Mouse (Mus musculus) hindbrain, embryonic 12.5 days (tissue): ENCODE measurements around the gene Csnk1g1. TPM values are rescaled to one million over a fixed set of nuclear protein-coding genes. Genes with fewer than 3 reads are reported as not detected.

Experiments used
- ATAC-seq: fragments of 200-750 bp; cut with Nextera tagmentation; 2 replicates; pipeline ENCODE4 v1.8.0; 2017; ENCODE audit warnings: moderate TSS enrichment; ENCODE audit not compliant: low FRiP score
- H3K27ac ChIP-seq: fragments of 300-500 bp; sonication (generic); 2 replicates; pipeline ENCODE4 v1.5.1; 2016; ENCODE audit warnings: mild to moderate bottlenecking
- H3K27me3 ChIP-seq: fragments of 300-500 bp; sonication (generic); 2 replicates; pipeline ENCODE4 v1.6.1; 2016; ENCODE audit warnings: mild to moderate bottlenecking
- H3K36me3 ChIP-seq: fragments of 300-500 bp; sonication (generic); 2 replicates; pipeline ENCODE4 v1.6.1; 2016; ENCODE audit warnings: mild to moderate bottlenecking
- H3K4me1 ChIP-seq: fragments of 300-500 bp; sonication (generic); 2 replicates; pipeline ENCODE4 v1.6.1; 2016
- H3K4me2 ChIP-seq: fragments of 300-500 bp; sonication (generic); replicated peaks from 2 replicates; pipeline ENCODE4 v1.6.1; 2016; ENCODE audit warnings: mild to moderate bottlenecking
- H3K4me3 ChIP-seq: fragments of 300-500 bp; sonication (generic); 2 replicates; pipeline ENCODE4 v1.5.1; 2016; ENCODE audit warnings: mild to moderate bottlenecking
- H3K9ac ChIP-seq: fragments of 300-500 bp; sonication (generic); 2 replicates; pipeline ENCODE4 v1.6.1; 2016; ENCODE audit warnings: mild to moderate bottlenecking, moderate library complexity
- H3K9me3 ChIP-seq: fragments of 300-500 bp; sonication (generic); replicated peaks from 2 replicates; pipeline ENCODE4 v1.6.1; 2016; ENCODE audit warnings: mild to moderate bottlenecking
- WGBS: fragments of 180-500 bp; shearing (Covaris S2); methylation state at CpG from one replicate; pipeline ENCODE4 v1.1.7; 2016; 5-methylcytosine and 5-hydroxymethylcytosine counted together
- polyA plus RNA-seq: library from polyadenylated mRNA; unstranded; fragments of >200 nt; fragmentation: Nextera tagmentation; extraction: Ambion mirVana; gene quantifications from 2 replicates; pipeline ENCODE4 v1.2.1, GENCODE M21; 2016

Csnk1g1 gene
- polyA plus RNA-seq, 1 experiment from 2014 or later, result 24.8 TPM

GRCm38 (mm10) chr9:65928456-65928855 is 19.7 kb downstream of the Csnk1g1 start:
- H3K4me3 ChIP-seq, result no peak overlapping the region
- no peak overlapping the region for H3K4me2 ChIP-seq
- H3K4me1 ChIP-seq, result no peaks in the 10 kb centered on the region
- no peak overlapping the region for H3K27ac ChIP-seq
- no peak for ATAC-seq
- no peaks in the 10 kb centered on the region for H3K9me3 ChIP-seq
- H3K27me3 ChIP-seq, result no peaks in the 10 kb centered on the region
- no peaks in the 10 kb centered on the region for H3K36me3 ChIP-seq
- no peak overlapping the region for H3K9ac ChIP-seq

DNA sequence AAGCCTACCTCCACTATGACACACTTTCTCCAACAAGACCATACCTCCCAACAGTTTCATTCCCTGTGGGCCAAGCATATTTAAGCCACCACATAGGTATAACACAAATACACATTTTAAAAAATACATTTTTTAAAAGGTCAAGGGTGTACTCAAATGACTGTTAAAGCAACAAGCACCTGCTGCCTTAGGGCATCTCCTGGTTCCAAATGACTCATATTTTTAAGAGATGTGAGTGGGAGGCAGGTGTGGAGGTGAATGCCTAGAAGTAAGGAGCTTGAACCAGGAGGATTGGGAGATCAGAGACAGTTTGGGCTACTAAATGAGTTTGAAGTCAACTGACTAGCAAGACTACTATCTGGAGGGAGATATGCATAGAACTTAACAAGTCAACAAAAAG is 21.1 kb downstream of the Csnk1g1 start:
- Histone ChIP-seq H3K4me3 (no peak overlapping the region), H3K36me3 (no peaks in the 10 kb centered on the region), H3K9ac (no peak overlapping the region), H3K27ac (no peak overlapping the region), H3K9me3 (no peaks in the 10 kb centered on the region), H3K4me1 (no peaks in the 10 kb centered on the region), H3K27me3 (no peaks in the 10 kb centered on the region), H3K4me2 (no peak overlapping the region)
- ATAC-seq, result no peak

- Histone ChIP-seq H3K4me2 (no peak overlapping the region), H3K27ac (no peak overlapping the region), H3K4me1 (no peaks in the 10 kb centered on the region), H3K27me3 (no peaks in the 10 kb centered on the region), H3K36me3 (no peaks in the 10 kb centered on the region), H3K4me3 (no peak overlapping the region), H3K9ac (no peak overlapping the region), H3K9me3 (no peaks in the 10 kb centered on the region)
- WGBS, result 93% methylated on average over 2 of the region's 2 CpGs
- ATAC-seq, result no peak
Measured at GRCm38 (mm10) chr9:65937566-65937965, 28.8 kb downstream of the Csnk1g1 start.

DNA sequence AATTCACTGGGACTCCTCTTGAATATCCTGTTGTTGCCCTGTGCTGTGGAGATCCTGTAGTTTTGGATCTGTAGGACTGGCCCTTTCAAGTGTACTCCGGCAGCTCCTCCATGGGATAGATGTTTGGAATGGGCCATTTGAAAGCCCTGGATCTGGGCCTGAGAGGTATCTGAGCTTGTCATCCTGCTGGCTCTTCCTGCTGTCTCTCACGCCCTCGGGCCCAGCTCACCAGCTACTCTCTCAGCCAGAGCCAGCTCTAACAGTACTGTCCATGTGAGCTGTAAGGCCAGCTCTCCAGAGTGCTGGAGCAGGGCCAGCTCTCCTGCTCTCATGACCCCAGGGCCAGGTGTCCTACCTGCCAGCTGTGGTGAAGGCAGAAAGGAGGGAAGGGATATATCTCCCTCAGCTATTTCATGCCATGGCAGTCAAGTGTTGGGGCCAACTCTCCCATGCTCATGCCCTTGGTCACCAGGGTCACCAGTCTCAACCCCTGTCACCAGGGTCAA is 42.4 kb downstream of the Csnk1g1 start:
- H3K4me1 ChIP-seq, result no peaks in the 10 kb centered on the region
- no peaks in the 10 kb centered on the region for H3K27me3 ChIP-seq
- 94% methylated on average over 3 of the region's 3 CpGs for WGBS
- H3K9ac ChIP-seq, result no peak overlapping the region
- H3K4me3 ChIP-seq, result no peak overlapping the region
- H3K9me3 ChIP-seq, result no peaks in the 10 kb centered on the region
- no peak overlapping the region for H3K4me2 ChIP-seq
- H3K27ac ChIP-seq, result no peak overlapping the region
- peaks cover 12% of the 10 kb centered on the region; the same call in 1 of the 2 replicates for H3K36me3 ChIP-seq
- ATAC-seq, result no peak

DNA sequence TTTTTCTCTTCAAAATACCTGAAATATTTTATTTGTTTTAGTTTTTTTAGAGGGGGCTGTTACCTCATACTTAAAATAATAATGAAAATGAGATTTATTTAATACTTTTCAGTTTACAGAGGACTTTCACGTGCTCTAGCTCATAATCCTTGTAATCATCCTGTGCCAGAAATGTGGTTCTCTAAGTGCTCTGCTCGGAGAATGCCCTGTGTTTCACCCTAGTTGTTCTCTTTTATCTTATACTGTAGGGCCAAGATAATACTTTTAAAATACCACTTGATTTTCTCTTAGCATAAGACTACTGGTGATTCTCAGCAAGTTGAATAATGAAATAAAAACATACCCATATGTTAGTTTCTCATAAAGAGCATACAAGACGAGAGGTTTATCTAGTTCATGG is 61.3 kb downstream of the Csnk1g1 start:
- Histone ChIP-seq H3K27me3 (no peaks in the 10 kb centered on the region), H3K4me1 (no peaks in the 10 kb centered on the region), H3K27ac (no peak overlapping the region), H3K4me3 (no peak overlapping the region), H3K9ac (no peak overlapping the region), H3K36me3 (no peaks in the 10 kb centered on the region), H3K9me3 (no peaks in the 10 kb centered on the region), H3K4me2 (no peak overlapping the region)
- WGBS, result 93% methylated on average over 3 of the region's 3 CpGs
- ATAC-seq, result no peak

- H3K4me1 ChIP-seq, result peaks cover 7% of the 10 kb centered on the region; the same call in 1 of the 2 replicates
- H3K9ac ChIP-seq, result no peak overlapping the region
- 72% methylated on average over 2 of the region's 2 CpGs for WGBS
- ATAC-seq, result no peak
- no peak overlapping the region for H3K27ac ChIP-seq
- no peaks in the 10 kb centered on the region for H3K9me3 ChIP-seq
- H3K27me3 ChIP-seq, result no peaks in the 10 kb centered on the region
- no peak overlapping the region for H3K4me3 ChIP-seq
- no peak overlapping the region for H3K4me2 ChIP-seq
- H3K36me3 ChIP-seq, result no peaks in the 10 kb centered on the region
Measured at GRCm38 (mm10) chr9:65973206-65973605, 64.5 kb downstream of the Csnk1g1 start.

- H3K9ac ChIP-seq, result no peak overlapping the region
- H3K4me2 ChIP-seq, result no peak overlapping the region
- H3K27ac ChIP-seq, result no peak overlapping the region
- no peaks in the 10 kb centered on the region for H3K27me3 ChIP-seq
- no peaks in the 10 kb centered on the region for H3K9me3 ChIP-seq
- no peak overlapping the region for H3K4me3 ChIP-seq
- no peak for ATAC-seq
- H3K4me1 ChIP-seq, result peaks cover 7% of the 10 kb centered on the region; the same call in 1 of the 2 replicates
- H3K36me3 ChIP-seq, result no peaks in the 10 kb centered on the region
Measured at GRCm38 (mm10) chr9:65975886-65976285, 67.2 kb downstream of the Csnk1g1 start.

GRCm38 (mm10) chr9:65982841-65983240 is 74.1 kb downstream of the Csnk1g1 start:
- no peak overlapping the region for H3K4me2 ChIP-seq
- H3K27ac ChIP-seq, result no peak overlapping the region
- no peak overlapping the region for H3K9ac ChIP-seq
- ATAC-seq, result no peak
- H3K27me3 ChIP-seq, result no peaks in the 10 kb centered on the region
- H3K9me3 ChIP-seq, result no peaks in the 10 kb centered on the region
- H3K36me3 ChIP-seq, result no peaks in the 10 kb centered on the region
- WGBS, result 74% methylated on average over 1 of the region's 1 CpGs
- no peak overlapping the region for H3K4me3 ChIP-seq
- H3K4me1 ChIP-seq, result no peaks in the 10 kb centered on the region

DNA sequence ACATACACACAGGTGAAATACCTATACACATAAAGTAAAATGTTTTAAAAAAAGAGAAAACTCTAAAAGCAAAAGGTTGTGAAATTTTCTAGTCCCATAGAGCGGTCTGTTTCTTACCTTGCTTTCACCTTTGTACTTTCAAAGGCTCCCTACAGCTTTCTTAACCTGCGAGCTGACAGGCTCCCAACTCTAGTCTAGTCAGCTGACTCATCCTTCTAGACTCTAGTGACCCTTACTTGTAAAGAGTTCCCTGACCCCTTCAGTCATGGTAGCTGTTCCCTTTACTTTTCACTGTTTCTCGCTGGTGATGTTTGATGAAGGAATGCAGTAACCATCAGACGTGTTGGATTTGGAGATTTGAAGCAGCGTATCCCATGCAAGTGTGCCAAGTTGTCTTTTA is 78.3 kb downstream of the Csnk1g1 start:
- H3K27me3 ChIP-seq, result no peaks in the 10 kb centered on the region
- H3K9me3 ChIP-seq, result no peaks in the 10 kb centered on the region
- 84% methylated on average over 5 of the region's 5 CpGs for WGBS
- no peak overlapping the region for H3K27ac ChIP-seq
- no peaks in the 10 kb centered on the region for H3K36me3 ChIP-seq
- no peaks in the 10 kb centered on the region for H3K4me1 ChIP-seq
- no peak for ATAC-seq
- H3K4me2 ChIP-seq, result no peak overlapping the region
- no peak overlapping the region for H3K9ac ChIP-seq
- no peak overlapping the region for H3K4me3 ChIP-seq

- H3K9ac ChIP-seq, result no peak overlapping the region
- no peak overlapping the region for H3K4me2 ChIP-seq
- no peak for ATAC-seq
- H3K27ac ChIP-seq, result no peak overlapping the region
- H3K36me3 ChIP-seq, result 0 out of 2 replicates have a peak, but pooled peaks cover 3% of the 10 kb centered on the region
- no peaks in the 10 kb centered on the region for H3K27me3 ChIP-seq
- WGBS, result 95% methylated on average over 7 of the region's 7 CpGs
- H3K4me3 ChIP-seq, result no peak overlapping the region
- no peaks in the 10 kb centered on the region for H3K9me3 ChIP-seq
- no peaks in the 10 kb centered on the region for H3K4me1 ChIP-seq
Measured at GRCm38 (mm10) chr9:65995603-65996376, 87.1 kb downstream of the Csnk1g1 start.

DNA sequence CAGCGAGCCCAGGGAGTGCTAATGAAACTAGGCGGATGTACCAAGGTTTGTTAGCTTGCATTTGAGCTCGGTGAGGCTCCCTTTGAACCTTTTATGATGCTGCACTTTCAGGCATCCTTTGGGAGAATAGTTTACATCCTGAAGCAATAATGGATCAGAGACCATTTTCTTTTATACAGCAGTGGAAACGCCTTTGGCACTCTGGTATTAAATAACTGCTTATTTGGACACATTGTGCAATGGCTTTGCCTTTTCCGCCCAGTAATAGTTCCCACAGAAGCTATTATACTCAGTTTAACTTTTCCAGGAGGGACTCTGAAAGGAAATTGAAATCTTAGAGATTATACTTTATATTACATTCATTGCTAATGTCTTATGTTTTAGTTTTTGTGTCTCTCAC is 90.2 kb downstream of the Csnk1g1 start:
- Histone ChIP-seq H3K27me3 (no peaks in the 10 kb centered on the region), H3K9me3 (no peaks in the 10 kb centered on the region), H3K9ac (no peak overlapping the region), H3K4me3 (no peak overlapping the region), H3K36me3 (peaks cover 14% of the 10 kb centered on the region), H3K27ac (no peak overlapping the region), H3K4me1 (no peaks in the 10 kb centered on the region), H3K4me2 (no peak overlapping the region)
- no peak for ATAC-seq
- WGBS, result 63% methylated on average over 5 of the region's 5 CpGs

DNA sequence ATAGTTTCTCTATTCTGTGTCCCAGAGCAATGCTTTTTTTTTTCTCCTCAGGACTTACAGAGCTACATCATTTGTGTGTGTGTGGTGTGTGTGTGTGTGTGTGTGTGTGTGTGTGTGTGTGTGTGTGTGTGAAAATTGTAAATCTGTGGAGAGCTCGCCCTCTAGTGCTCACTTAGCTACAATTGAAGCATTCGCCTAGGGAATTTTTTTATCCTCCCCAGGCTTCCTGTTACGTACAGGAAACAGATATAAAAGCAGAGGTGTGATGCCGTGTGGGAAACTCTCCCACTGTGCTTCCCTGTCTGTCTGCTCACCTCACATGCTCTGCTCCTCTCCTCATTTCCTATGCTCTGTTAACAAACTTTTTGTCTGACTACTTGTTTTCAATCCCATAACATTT is 95.7 kb downstream of the Csnk1g1 start:
- Histone ChIP-seq H3K27me3 (no peaks in the 10 kb centered on the region), H3K9ac (no peak overlapping the region), H3K27ac (no peak overlapping the region), H3K4me1 (no peaks in the 10 kb centered on the region), H3K4me3 (no peak overlapping the region), H3K9me3 (no peaks in the 10 kb centered on the region), H3K36me3 (peaks cover 19% of the 10 kb centered on the region), H3K4me2 (no peak overlapping the region)
- WGBS, result 62% methylated on average over 4 of the region's 4 CpGs
- ATAC-seq, result no peak

GRCm38 (mm10) chr9:66007603-66008202 is 99.0 kb downstream of the Csnk1g1 start:
- Histone ChIP-seq H3K9ac (no peak overlapping the region), H3K36me3 (peaks cover 22% of the 10 kb centered on the region; the same call in 1 of the 2 replicates), H3K4me2 (no peak overlapping the region), H3K27me3 (no peaks in the 10 kb centered on the region), H3K27ac (no peak overlapping the region), H3K4me1 (no peaks in the 10 kb centered on the region), H3K4me3 (no peak overlapping the region), H3K9me3 (no peaks in the 10 kb centered on the region)
- no peak for ATAC-seq
- whole genome bisulfite sequencing, result 84% methylated on average over 7 of the region's 7 CpGs
